Mouse (Mus musculus) adrenal gland, postnatal 14 days (tissue): ENCODE results near the gene Tmod3. TPM values are rescaled to one million over a fixed set of nuclear protein-coding genes. Genes with fewer than 3 reads are reported as not detected.
"Not testable (repeated sequence)": the region's sequence is repeated elsewhere in the genome, so short reads cannot be mapped to it uniquely, and the experiment has no call there.

Experiments
- DNase-seq: peaks from one replicate; pipeline ENCODE4 v3.0.0; 2021; ENCODE audit warnings: mixed read lengths
- total RNA-seq: library from RNA; stranded (reverse); gene quantifications from 2 replicates; pipeline ENCODE4 v1.2.3, GENCODE M21; 2021

Gene Tmod3
- total RNA-seq, 1 experiment from 2014 or later, result 73.6 TPM

GRCm38 (mm10) chr9:75495945-75496344, 63.5 kb downstream of the Tmod3 start:
- no peak for DNase-seq

- no peak for DNase-seq
Measured at GRCm38 (mm10) chr9:75494407-75495005, 65.0 kb downstream of the Tmod3 start.

GRCm38 (mm10) chr9:75488255-75488654, 71.2 kb downstream of the Tmod3 start:
- DNase-seq, result not testable (repeated sequence)

DNA sequence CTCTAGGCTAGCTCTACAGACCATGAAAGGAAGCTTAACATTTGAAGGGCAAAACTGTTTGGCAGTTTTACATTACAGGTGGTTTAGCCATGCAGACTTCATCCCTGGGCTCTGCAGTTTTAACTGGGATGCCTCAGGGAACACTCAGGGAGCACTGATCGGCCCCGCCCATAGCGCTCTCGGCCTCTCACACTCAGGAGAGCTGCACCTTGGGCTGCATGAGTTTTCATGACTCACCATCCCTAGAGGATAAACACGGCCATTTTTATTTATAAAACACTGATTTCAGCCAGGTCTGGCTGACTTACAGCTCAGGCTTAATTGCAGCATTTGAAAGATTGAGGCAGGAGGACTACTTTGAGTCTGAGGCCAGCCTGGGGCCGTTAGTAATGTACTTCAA, 74.2 kb downstream of the Tmod3 start:
- no peak for DNase-seq

DNA sequence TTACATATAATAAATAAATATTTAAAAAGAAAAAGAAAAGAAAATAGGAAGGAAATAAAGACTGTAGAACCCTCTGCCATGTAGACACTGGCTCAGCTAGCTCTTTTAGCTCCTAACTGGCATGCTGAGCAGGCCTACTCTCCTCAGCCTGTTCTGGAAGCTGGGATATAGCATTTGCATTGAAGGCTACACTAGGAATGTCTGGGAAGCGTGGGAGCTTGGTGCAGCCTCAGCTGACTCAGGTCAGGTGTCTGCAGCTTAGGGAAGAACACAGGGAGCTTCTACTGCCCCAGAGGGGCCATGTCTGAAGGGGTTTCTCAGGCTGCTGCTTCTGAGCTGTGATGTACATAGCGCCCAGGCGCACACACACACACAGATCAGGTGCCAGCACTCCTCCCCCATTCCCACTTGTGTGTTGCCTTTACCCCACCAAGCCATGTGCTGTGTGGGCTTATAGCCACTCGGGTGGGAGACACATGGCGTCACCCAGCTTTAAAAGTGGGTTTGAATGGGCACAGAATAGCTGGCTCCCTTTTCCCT, 78.9 kb downstream of the Tmod3 start:
- DNase-seq, result no peak

DNA sequence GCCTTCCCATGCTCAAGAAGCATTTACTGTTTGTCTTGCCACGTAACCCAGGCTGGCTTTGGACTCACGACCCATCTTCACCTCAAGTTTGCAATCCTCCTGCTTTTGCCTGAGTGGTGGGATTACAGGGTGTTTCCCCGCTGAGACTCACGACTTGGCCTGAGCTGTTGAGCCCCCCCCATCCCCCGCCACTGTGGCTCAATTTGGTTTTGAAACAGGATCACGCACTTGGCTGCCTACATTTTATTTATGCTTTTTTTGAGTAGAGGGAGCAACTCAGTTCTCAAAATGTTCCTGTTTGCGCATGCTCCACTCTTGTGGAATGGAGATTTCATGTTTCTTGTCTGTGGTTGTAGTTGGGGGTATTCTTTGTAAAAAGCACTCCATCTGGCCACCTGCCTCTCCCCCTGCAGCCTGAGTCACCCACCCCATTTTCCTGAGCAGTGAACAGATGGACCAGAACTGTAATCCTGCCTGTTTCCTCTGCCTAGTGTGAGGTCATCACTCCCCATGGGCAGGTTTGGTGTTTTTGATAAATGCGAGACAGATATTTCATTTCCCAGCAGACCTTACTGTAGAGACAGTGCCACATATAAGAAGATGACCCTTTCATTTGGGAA, 80.2 kb downstream of the Tmod3 start:
- no peak for DNase-seq

DNA sequence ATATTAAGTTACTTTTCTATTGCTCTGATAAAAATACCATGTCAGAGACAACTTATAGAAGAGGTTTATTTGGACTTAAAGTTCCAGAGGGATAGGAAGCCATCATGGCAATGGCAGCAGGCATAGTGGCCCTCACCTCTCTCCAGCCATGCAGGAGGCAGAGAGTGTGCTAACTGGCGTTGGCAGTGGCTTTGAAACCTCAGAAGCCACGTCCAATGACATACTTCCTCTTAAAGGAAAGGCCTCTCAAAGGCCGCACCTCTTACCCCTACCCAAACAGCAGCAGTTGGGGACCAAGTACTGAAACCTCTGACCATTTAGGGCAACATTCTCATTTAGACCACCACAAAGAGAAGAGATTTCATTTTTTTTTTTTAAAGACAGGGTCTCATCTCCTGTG, 82.2 kb downstream of the Tmod3 start:
- no peak for DNase-seq

DNA sequence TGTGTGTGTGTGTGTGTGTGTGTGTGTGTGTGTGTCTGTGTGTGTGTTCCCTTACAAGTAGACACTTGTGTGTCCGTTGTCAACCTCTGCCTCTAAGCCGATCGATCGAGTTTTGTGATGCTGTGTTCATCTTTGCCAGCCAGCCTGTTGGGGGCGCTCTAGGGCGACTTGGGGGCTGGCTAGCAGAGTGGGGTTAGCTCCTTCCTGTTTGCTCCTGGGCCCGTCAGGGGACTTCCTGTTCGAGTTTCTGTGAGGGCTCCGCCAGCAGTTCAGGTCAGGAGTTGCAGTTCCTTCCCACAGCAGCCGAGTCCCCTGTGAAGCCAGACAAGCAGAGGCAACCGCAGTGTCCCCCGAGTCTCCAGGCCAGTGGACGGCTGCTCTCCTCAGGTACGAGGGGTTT, 91.2 kb downstream of the Tmod3 start:
- peak; percentile 41 for DNase-seq

- no peak for DNase-seq
Measured at GRCm38 (mm10) chr9:75467581-75467980, 91.9 kb downstream of the Tmod3 start.

DNA sequence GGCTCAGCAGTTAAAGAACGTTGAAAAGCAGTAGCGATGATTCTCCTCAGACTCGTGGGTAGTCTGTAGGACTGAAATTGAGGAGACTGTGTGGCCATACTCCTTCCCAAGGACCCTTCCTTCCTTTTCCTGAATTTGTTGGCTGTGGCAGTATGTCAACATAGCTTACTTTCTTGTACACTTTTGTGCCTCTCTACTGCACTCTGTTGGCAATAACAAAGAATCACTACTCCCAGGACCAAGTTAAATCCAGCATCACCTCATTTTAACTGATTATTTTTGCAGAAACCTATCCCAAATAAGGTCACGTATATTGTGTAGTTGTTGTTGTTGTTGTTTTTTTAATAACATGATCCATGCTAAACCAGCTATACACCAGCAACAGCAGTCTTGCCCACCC, 92.8 kb downstream of the Tmod3 start:
- no peak for DNase-seq

DNA sequence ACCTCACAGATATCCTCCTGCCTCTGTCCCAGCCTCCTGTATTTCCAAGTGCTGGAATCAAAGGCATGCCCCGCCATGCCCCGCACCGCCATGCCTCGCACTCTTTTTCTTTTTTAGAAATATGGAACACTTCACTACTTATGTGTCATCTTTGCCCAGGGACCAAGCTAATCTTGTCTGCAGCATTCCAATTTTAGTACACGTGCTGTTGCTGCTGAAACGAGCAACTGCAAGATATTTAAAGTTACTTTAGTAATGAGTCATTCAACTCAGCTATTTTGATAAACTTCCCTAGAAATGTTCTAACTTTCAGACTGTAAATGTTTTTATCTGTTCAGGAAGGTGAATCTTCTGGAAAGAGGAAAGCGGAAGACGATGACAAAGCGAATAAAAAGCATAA, 93.6 kb downstream of the Tmod3 start:
- DNase-seq, result no peak

DNA sequence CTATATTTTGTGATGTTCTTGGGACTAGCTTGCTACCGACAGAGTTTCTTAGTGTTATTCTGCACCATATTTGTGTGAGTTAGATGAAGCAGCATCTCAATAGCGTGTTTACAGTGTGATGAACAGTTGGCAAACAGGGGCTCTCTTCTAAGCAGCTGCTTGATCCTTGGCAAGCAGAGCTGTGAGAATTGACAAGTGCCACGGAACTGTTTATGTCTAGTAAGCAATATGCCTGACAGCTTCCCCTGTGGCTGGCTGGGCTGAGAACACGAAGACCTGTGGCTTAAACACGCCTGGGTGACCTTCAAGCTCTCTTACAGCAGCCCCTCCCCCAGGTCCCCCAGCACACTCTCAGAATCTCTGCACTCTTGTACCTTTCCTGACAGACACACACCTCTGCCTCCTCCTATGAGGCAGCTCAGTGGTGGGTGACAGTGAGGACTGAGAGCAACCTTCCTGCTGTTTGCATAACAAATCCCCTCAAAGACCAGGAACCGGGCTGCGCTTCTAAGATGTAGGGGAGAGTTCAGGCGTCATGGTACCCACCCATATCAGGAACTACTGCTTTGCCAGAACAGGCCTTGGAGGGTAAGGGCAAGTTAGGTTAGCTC, 96.3 kb downstream of the Tmod3 start:
- DNase-seq, result no peak

DNA sequence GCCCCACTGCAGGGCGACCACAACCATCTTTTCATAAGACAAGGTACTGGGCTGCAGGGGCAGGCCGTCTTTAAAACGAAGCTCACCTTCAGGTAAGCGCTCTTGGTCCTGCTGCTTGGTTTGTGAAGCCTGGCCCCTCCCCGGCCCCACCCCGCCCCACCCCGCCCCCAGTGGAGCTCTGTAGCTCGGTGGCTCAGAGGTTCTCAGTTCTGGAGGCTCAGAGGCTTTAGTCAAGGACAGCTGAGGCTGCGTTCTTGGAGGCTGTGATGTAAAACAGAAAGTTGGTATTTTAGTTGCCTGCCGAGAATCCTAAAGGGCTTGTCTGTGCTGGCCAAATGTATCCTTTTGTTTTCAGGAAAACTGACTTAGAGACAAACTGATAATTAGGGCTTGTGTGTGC, 103.8 kb downstream of the Tmod3 start:
- no peak for DNase-seq

GRCm38 (mm10) chr9:75453994-75454393, 105.5 kb downstream of the Tmod3 start:
- no peak for DNase-seq

DNA sequence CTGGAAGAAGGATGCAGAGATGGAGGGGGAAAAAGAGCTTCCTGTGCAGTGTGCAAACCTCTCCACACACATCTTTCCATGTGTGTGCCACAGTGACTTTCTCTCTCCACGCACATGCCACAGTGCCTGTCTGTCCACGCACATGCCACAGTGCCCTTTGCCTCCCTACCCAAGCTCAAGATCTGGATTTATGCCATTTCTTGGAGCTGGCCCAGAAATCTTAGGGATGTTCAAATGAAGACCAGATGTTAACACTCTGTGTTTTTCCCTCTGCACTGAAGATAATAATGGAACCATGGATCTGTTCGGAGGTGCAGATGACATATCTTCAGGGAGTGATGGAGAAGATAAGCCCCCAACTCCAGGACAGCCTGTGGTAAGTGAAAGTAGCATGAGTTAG, 111.4 kb downstream of the Tmod3 start:
- DNase-seq, result no peak

Other genes starting within 250 kb of the Tmod3 start
- gene Bcl2l10, start 211.9 kb downstream of the Tmod3 start, total RNA-seq, result not detected in 2 replicates
- 35.0 and 38.0 TPM in 2 replicates for gene Mapk6, start 149.7 kb downstream of the Tmod3 start, total RNA-seq
- gene Leo1, start 118.1 kb downstream of the Tmod3 start, total RNA-seq, result 32.0 and 37.1 TPM in 2 replicates
- gene Tmod2, start 51.7 kb upstream of the Tmod3 start, total RNA-seq, result 15.7 and 20.2 TPM in 2 replicates
- 18.8 and 20.5 TPM in 2 replicates for gene Lysmd2, start 66.1 kb upstream of the Tmod3 start, total RNA-seq
- 22.4 and 29.5 TPM in 2 replicates for gene Scg3, start 124.4 kb upstream of the Tmod3 start, total RNA-seq
- gene Bmp5, start 215.7 kb upstream of the Tmod3 start, total RNA-seq, result 5.2 and 6.2 TPM in 2 replicates